Comparison of ENCODE assay signal across 9 mouse cellular contexts in genomic region chr11:54562761-54563160, GRCm38 (mm10). TPM values are rescaled to one million over a fixed set of nuclear protein-coding genes. Genes with fewer than 3 reads are reported as not detected.
A peak's percentile ranks its signal among the peaks of the same experiment; 100 is the strongest.
DNase-seq lines count a peak whose midpoint lies in the region; ATAC-seq and TF ChIP-seq lines count a peak whose summit lies in the region.
"Had no signal": no experiment of that assay in that cellular context is flagged by ENCODE, and none has a peak within 500 bp of the region (broad histone marks: within the 10 kb centered on the region; RNA-seq: fewer than 3 reads in every experiment).

No protein-coding gene starts in this region.

- ATAC-seq in forebrain, embryonic 14.5 days, result no peak
- ATAC-seq in forebrain, embryonic 16.5 days, result no peak
- ATAC-seq in liver, embryonic 12.5 days, result no peak
- ATAC-seq in lung, postnatal 0 days, result no peak

- no peak overlapping the region for H3K4me3 ChIP-seq in forebrain, embryonic 14.5 days (ENCODE audit: low read depth, low read length)
- no peak overlapping the region for H3K4me3 ChIP-seq in forebrain, embryonic 16.5 days (replicated peaks; ENCODE audit: low read length)
- H3K4me3 ChIP-seq in liver, adult 2 months (ENCODE audit: insufficient read depth, low read depth, low read length), result no peak overlapping the region
- no peak overlapping the region for H3K4me3 ChIP-seq in liver, embryonic 12.5 days
- H3K4me3 ChIP-seq in lung, postnatal 0 days (ENCODE audit: low read depth, low read length), result no peak overlapping the region
- no peak overlapping the region for H3K4me3 ChIP-seq in limb, embryonic 10.5 days
- H3K4me3 ChIP-seq: myocyte had no signal

- no peaks in the 10 kb centered on the region for H3K36me3 ChIP-seq in forebrain, embryonic 14.5 days (ENCODE audit: control insufficient read depth, insufficient read depth, low read length)
- no peaks in the 10 kb centered on the region for H3K36me3 ChIP-seq in forebrain, embryonic 16.5 days (ENCODE audit: control insufficient read depth, insufficient read depth)
- H3K36me3 ChIP-seq in liver, adult 2 months (ENCODE audit: control insufficient read depth, insufficient read depth, low read length), result no peaks in the 10 kb centered on the region; the same call in 1 of the 2 replicates
- peaks cover 10% of the 10 kb centered on the region; the same call in 1 of the 2 replicates for H3K36me3 ChIP-seq in liver, embryonic 12.5 days
- H3K36me3 ChIP-seq in lung, postnatal 0 days (ENCODE audit: insufficient read depth, low read length), result no peaks in the 10 kb centered on the region
- H3K36me3 ChIP-seq in limb, embryonic 10.5 days, result peaks cover 3% of the 10 kb centered on the region; the same call in 1 of the 2 replicates

- DNase-seq in forebrain, embryonic 14.5 days (ENCODE audit: low spot score), result peak; percentile 54
- DNase-seq in liver, adult 2 months (ENCODE audit: extremely low read depth, low read depth, low spot score), result peak; percentile 68
- peak; percentile 48 for DNase-seq in adipocyte (ENCODE audit: low spot score)
- DNase-seq in lung, postnatal 0 days (ENCODE audit: low spot score), result peak; percentile 53
- no peak for DNase-seq in limb, embryonic 10.5 days (ENCODE audit: low spot score)
- DNase-seq in urinary bladder, adult 18-20 months (ENCODE audit: low spot score in 2 of 2), result no peak

- WGBS in forebrain, embryonic 14.5 days, result 92% methylated on average over 5 of the region's 5 CpGs
- 87% methylated on average over 5 of the region's 5 CpGs for WGBS in forebrain, embryonic 16.5 days
- 59% methylated on average over 5 of the region's 5 CpGs for WGBS in liver, adult 2 months
- WGBS in liver, embryonic 12.5 days (ENCODE audit: insufficient replicate concordance), result 64% methylated on average over 5 of the region's 5 CpGs
- 76% methylated on average over 5 of the region's 5 CpGs for WGBS in lung, postnatal 0 days
- WGBS in limb, embryonic 10.5 days, result 91% methylated on average over 5 of the region's 5 CpGs

- TF ChIP-seq CTCF in liver, adult 2 months (IDR thresholded peaks at IDR 0.05; ENCODE audit: low read depth, low read length), result peak; percentile 22; the same call in 1 of the 2 replicates
- peak; percentile 60 for TF ChIP-seq CTCF in lung, postnatal 0 days (IDR thresholded peaks at IDR 0.05)

- no peaks in the 10 kb centered on the region for H3K27me3 ChIP-seq in forebrain, embryonic 14.5 days (replicated peaks; ENCODE audit: control insufficient read depth, insufficient read depth, low read length)
- H3K27me3 ChIP-seq in forebrain, embryonic 16.5 days (replicated peaks; ENCODE audit: control insufficient read depth, insufficient read depth, low read length), result no peaks in the 10 kb centered on the region
- H3K27me3 ChIP-seq in liver, adult 2 months (ENCODE audit: control insufficient read depth, insufficient read depth, low read length), result no peaks in the 10 kb centered on the region
- H3K27me3 ChIP-seq in liver, embryonic 12.5 days (replicated peaks), result no peaks in the 10 kb centered on the region
- no peaks in the 10 kb centered on the region for H3K27me3 ChIP-seq in lung, postnatal 0 days (replicated peaks; ENCODE audit: insufficient read depth, low read length)
- H3K27me3 ChIP-seq in limb, embryonic 10.5 days (ENCODE audit: low read depth, poor library complexity, severe bottlenecking), result no peaks in the 10 kb centered on the region

- H3K4me2 ChIP-seq in forebrain, embryonic 14.5 days (ENCODE audit: low read length), result no peak overlapping the region
- H3K4me2 ChIP-seq in forebrain, embryonic 16.5 days (ENCODE audit: low read length), result no peak overlapping the region
- no peak overlapping the region for H3K4me2 ChIP-seq in liver, embryonic 12.5 days
- no peak overlapping the region for H3K4me2 ChIP-seq in lung, postnatal 0 days (replicated peaks; ENCODE audit: low read depth, low read length)

- no peak for TF ChIP-seq EP300 in lung, postnatal 0 days (IDR thresholded peaks at IDR 0.05)

- H3K9me3 ChIP-seq in forebrain, embryonic 14.5 days (replicated peaks; ENCODE audit: control insufficient read depth, low read length), result no peaks in the 10 kb centered on the region
- no peaks in the 10 kb centered on the region for H3K9me3 ChIP-seq in forebrain, embryonic 16.5 days (ENCODE audit: control insufficient read depth, low read length)
- H3K9me3 ChIP-seq in liver, embryonic 12.5 days (replicated peaks), result no peaks in the 10 kb centered on the region
- H3K9me3 ChIP-seq in lung, postnatal 0 days (ENCODE audit: low read length), result no peaks in the 10 kb centered on the region
- H3K9me3 ChIP-seq in limb, embryonic 10.5 days (replicated peaks), result no peaks in the 10 kb centered on the region

- no peak for TF ChIP-seq POLR2A in liver, adult 2 months (IDR thresholded peaks at IDR 0.05; ENCODE audit: extremely low read depth, insufficient read depth, low read length)

- H3K9ac ChIP-seq in forebrain, embryonic 14.5 days (ENCODE audit: low read length), result no peak overlapping the region
- no peak overlapping the region for H3K9ac ChIP-seq in forebrain, embryonic 16.5 days (replicated peaks; ENCODE audit: low read depth, low read length)
- H3K9ac ChIP-seq in liver, adult 2 months (ENCODE audit: low read depth, low read length), result no peak overlapping the region
- H3K9ac ChIP-seq in liver, embryonic 12.5 days, result no peak overlapping the region
- no peak overlapping the region for H3K9ac ChIP-seq in lung, postnatal 0 days (replicated peaks; ENCODE audit: low read depth)

- no peaks in the 10 kb centered on the region for H3K4me1 ChIP-seq in forebrain, embryonic 14.5 days (ENCODE audit: control insufficient read depth, insufficient read depth, low read length)
- H3K4me1 ChIP-seq in forebrain, embryonic 16.5 days (replicated peaks; ENCODE audit: control insufficient read depth, insufficient read depth, low read length), result no peaks in the 10 kb centered on the region
- H3K4me1 ChIP-seq in liver, adult 2 months (ENCODE audit: control insufficient read depth, insufficient read depth, low read length), result peaks cover 4% of the 10 kb centered on the region
- H3K4me1 ChIP-seq in liver, embryonic 12.5 days, result no peaks in the 10 kb centered on the region
- no peaks in the 10 kb centered on the region for H3K4me1 ChIP-seq in lung, postnatal 0 days (ENCODE audit: insufficient read depth, low read depth, low read length)
- no peaks in the 10 kb centered on the region for H3K4me1 ChIP-seq in limb, embryonic 10.5 days

- no peaks in the 10 kb centered on the region for H3K79me2 ChIP-seq in liver, adult 2 months (ENCODE audit: control insufficient read depth, insufficient read depth, low read length)

- no peak overlapping the region for H3K27ac ChIP-seq in forebrain, embryonic 14.5 days (ENCODE audit: low read depth, low read length)
- H3K27ac ChIP-seq in forebrain, embryonic 16.5 days (ENCODE audit: low read length), result no peak overlapping the region
- H3K27ac ChIP-seq in liver, adult 2 months (replicated peaks; ENCODE audit: insufficient read depth, low read depth, low read length), result no peak overlapping the region
- H3K27ac ChIP-seq in liver, embryonic 12.5 days, result no peak overlapping the region
- H3K27ac ChIP-seq in lung, postnatal 0 days (ENCODE audit: low read length), result no peak overlapping the region
- no peak overlapping the region for H3K27ac ChIP-seq in limb, embryonic 10.5 days

RNA-seq across cellular contexts. Expression of gene Rapgef6, which starts 40.1 kb away (rescaled TPM):
- 21.1 and 27.5 TPM in 2 replicates for polyA plus RNA-seq in forebrain, embryonic 14.5 days (2014; fragmentation: Nextera tagmentation; extraction: Ambion mirVana)
- polyA plus RNA-seq in forebrain, embryonic 16.5 days (2015; fragmentation: Nextera tagmentation; extraction: Ambion mirVana), result 32.5 and 40.9 TPM in 2 replicates
- 13.2 and 14.1 TPM in 2 replicates for total RNA-seq in liver, adult 2 months (2014; rRNA removed)
- 7.1 and 8.7 TPM in 2 replicates for polyA plus RNA-seq in liver, adult 2 months (2012; rRNA removed)
- 27.1 and 27.9 TPM in 2 replicates for polyA plus RNA-seq in liver, embryonic 12.5 days (2016; fragmentation: Nextera tagmentation; extraction: Ambion mirVana)
- polyA plus RNA-seq in lung, postnatal 0 days (2015; fragmentation: Nextera tagmentation; extraction: Ambion mirVana), result 28.3 and 30.1 TPM in 2 replicates
- polyA plus RNA-seq in limb, embryonic 10.5 days (2016; fragmentation: Nextera tagmentation; extraction: Ambion mirVana), result 28.5 and 34.3 TPM in 2 replicates

Comparison
In these comparisons a context has a peak if more than half of its experiments do, and no peak if none do; other contexts are left out.
1. DNase-seq: peak in forebrain, embryonic 14.5 days (single experiment), liver, adult 2 months (single experiment), adipocyte (single experiment) and lung, postnatal 0 days (single experiment); none in limb, embryonic 10.5 days (single experiment) and urinary bladder, adult 18-20 months (0 of 2).